Mouse (Mus musculus) adrenal gland, adult 18-20 months (tissue): ENCODE data around the gene Nrbp1. TPM values are rescaled to one million over a fixed set of nuclear protein-coding genes. Genes with fewer than 3 reads are reported as not detected.

Experiments
- DNase-seq, 2 experiments: peaks; one replicate each; pipeline ENCODE4 v3.0.0; 2021 to 2022; ENCODE audit warnings: low spot score in 2 of 2
- long read RNA-seq, 2 experiments: library from polyadenylated mRNA; stranded (forward); transcript quantifications; one replicate each; pipeline ENCODE4 v2.0.0; 2021
- total RNA-seq, 2 experiments: library from RNA; stranded (reverse); gene quantifications; 1 replicate in 1 of 2; 2 replicates in 1 of 2; pipeline ENCODE4 v1.2.3; 2021

The Nrbp1 gene
- total RNA-seq: 10 to 100 TPM; 66.7 to 89.4 TPM
- long read RNA-seq, experiment 1, transcript Nrbp1-201 (18 exons, 2,203 nt): major isoform, 53 of 70 reads
- long read RNA-seq, experiment 1, partial matches to known transcripts: 0 of 70 reads
- long read RNA-seq, experiment 1, other reads (novel, unspliced or antisense): 15 of 70 reads
- long read RNA-seq, experiment 2, transcript Nrbp1-201 (18 exons, 2,203 nt): major isoform, 73 of 98 reads
- long read RNA-seq, experiment 2, partial matches to known transcripts: 9 of 98 reads
- long read RNA-seq, experiment 2, other reads (novel, unspliced or antisense): 16 of 98 reads

GRCm38 (mm10) chr5:31240637-31241521, at the start of gene Nrbp1, which contains the start of gene Gm9970:
TSS of gene Nrbp1 (plus strand) at chr5:31240864.
TSS of gene Gm9970 (minus strand) at chr5:31241232.
- DNase-seq: peak; percentile 94 to 96

- peak; percentile 82 to 88 for DNase-seq
These were observed 48.4 kb upstream of the Nrbp1 start for GRCm38 (mm10) chr5:31192045-31192938.

- DNase-seq: peak; percentile 99
These were observed 47.6 kb upstream of the Nrbp1 start, which contains the start of the genes Snx17 and Eif2b4 for GRCm38 (mm10) chr5:31192939-31193630. TSS of gene Snx17 (plus strand) at chr5:31193227. TSS of gene Eif2b4 (minus strand) at chr5:31193430.

- no peak for DNase-seq
These were observed 46.9 kb upstream of the Nrbp1 start for GRCm38 (mm10) chr5:31193631-31194281.

- no peak for DNase-seq
These were observed 45.9 kb upstream of the Nrbp1 start for GRCm38 (mm10) chr5:31194486-31195485.

GRCm38 (mm10) chr5:31195671-31196070, 45.0 kb upstream of the Nrbp1 start:
- DNase-seq: no peak

- DNase-seq: no peak
These were observed 44.5 kb upstream of the Nrbp1 start for GRCm38 (mm10) chr5:31196207-31196606.

GRCm38 (mm10) chr5:31197072-31197471, 43.6 kb upstream of the Nrbp1 start:
- no peak for DNase-seq

GRCm38 (mm10) chr5:31198170-31198569, 42.5 kb upstream of the Nrbp1 start:
- no peak for DNase-seq

- no peak for DNase-seq
These were observed 41.9 kb upstream of the Nrbp1 start for GRCm38 (mm10) chr5:31198616-31199320.

GRCm38 (mm10) chr5:31199321-31199892, 41.3 kb upstream of the Nrbp1 start:
- no peak for DNase-seq

GRCm38 (mm10) chr5:31199893-31200292, 40.8 kb upstream of the Nrbp1 start:
- peak in 1 of 2 experiments; percentile 24 for DNase-seq

- peak in 1 of 2 experiments; percentile 17 for DNase-seq
These were observed 40.3 kb upstream of the Nrbp1 start for GRCm38 (mm10) chr5:31200327-31200768.

GRCm38 (mm10) chr5:31201042-31201741, 39.5 kb upstream of the Nrbp1 start:
- DNase-seq: no peak

GRCm38 (mm10) chr5:31201742-31202590, 38.7 kb upstream of the Nrbp1 start, which contains the start of gene Zfp513:
TSS of gene Zfp513 (minus strand) at chr5:31202303.
- DNase-seq: peak; percentile 82 to 87

- DNase-seq: no peak
These were observed 37.7 kb upstream of the Nrbp1 start for GRCm38 (mm10) chr5:31202933-31203332.
